Mouse (Mus musculus): Measurements from ENCODE around the gene Mymx. TPM values are rescaled to one million over a fixed set of nuclear protein-coding genes. Genes with fewer than 3 reads are reported as not detected.

The Mymx gene
- polyA plus RNA-seq (2016; fragmentation: Nextera tagmentation; extraction: Ambion mirVana): 4.4 and 6.8 TPM in 2 replicates

GRCm38 (mm10) chr17:45601877-45602304 lies at the start of gene Mymx:
TSS of gene Mymx (minus strand) at chr17:45602102.
- ATAC-seq (ENCODE audit: low FRiP score, low read depth): no peak
- Histone ChIP-seq H3K27me3 (replicated peaks) (peaks cover 28% of the 10 kb centered on the region), H3K4me2 (replicated peaks) (no peak within 1 kb of the TSS), H3K27ac (no peak within 1 kb of the TSS), H3K4me1 (peaks cover 21% of the 10 kb centered on the region), H3K36me3 (no peaks in the 10 kb centered on the region), H3K9ac (no peak within 1 kb of the TSS), H3K9me3 (no peaks in the 10 kb centered on the region), H3K4me3 (no peak within 1 kb of the TSS)
- WGBS: 27% methylated on average over 6 of the region's 6 CpGs

GRCm38 (mm10) chr17:45644185-45644584 lies 42.3 kb upstream of the Mymx start:
- Histone ChIP-seq H3K4me1 (no peaks in the 10 kb centered on the region), H3K27me3 (replicated peaks) (no peaks in the 10 kb centered on the region), H3K9ac (no peak overlapping the region), H3K36me3 (no peaks in the 10 kb centered on the region), H3K9me3 (no peaks in the 10 kb centered on the region), H3K4me3 (no peak overlapping the region), H3K4me2 (replicated peaks) (no peak overlapping the region), H3K27ac (no peak overlapping the region)
- ATAC-seq (ENCODE audit: low FRiP score, low read depth): no peak
- 92% methylated on average over 4 of the region's 4 CpGs for WGBS

- H3K36me3 ChIP-seq: no peaks in the 10 kb centered on the region
- H3K27me3 ChIP-seq (replicated peaks): no peaks in the 10 kb centered on the region
- H3K4me1 ChIP-seq: no peaks in the 10 kb centered on the region
- no peak overlapping the region for H3K4me2 ChIP-seq (replicated peaks)
- ATAC-seq (ENCODE audit: low FRiP score, low read depth): 0 out of 2 replicates have a peak, but pooled peaks have one; percentile 53
- no peak overlapping the region for H3K9ac ChIP-seq
- no peak overlapping the region for H3K4me3 ChIP-seq
- H3K27ac ChIP-seq: no peak overlapping the region
- no peaks in the 10 kb centered on the region for H3K9me3 ChIP-seq
- 23% methylated on average over 12 of the region's 12 CpGs for WGBS
These were observed 40.8 kb upstream of the Mymx start for GRCm38 (mm10) chr17:45642701-45643100.

DNA sequence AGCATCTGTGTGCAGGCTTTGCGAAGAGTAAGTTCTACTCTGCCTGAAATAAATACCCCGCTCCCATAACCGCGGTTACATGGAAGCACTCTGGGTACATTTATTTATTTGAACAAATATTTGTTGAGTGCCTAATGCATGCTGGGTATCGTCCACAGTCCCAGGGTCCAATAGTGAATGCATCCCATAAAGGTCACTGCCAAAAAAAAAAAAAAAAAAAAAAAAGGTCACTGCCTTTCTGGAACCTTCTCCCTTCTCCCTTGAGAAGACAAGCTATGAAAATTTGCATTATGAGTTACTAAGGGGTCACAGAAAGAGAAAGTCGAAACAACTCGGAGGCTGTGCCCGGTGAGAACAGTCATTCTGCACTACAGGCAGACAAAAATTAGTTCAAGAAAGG lies 40.1 kb upstream of the Mymx start:
- Histone ChIP-seq H3K36me3 (no peaks in the 10 kb centered on the region), H3K4me3 (no peak overlapping the region), H3K27me3 (replicated peaks) (no peaks in the 10 kb centered on the region), H3K9ac (no peak overlapping the region), H3K27ac (no peak overlapping the region), H3K4me2 (replicated peaks) (no peak overlapping the region), H3K9me3 (no peaks in the 10 kb centered on the region), H3K4me1 (no peaks in the 10 kb centered on the region)
- no peak for ATAC-seq (ENCODE audit: low FRiP score, low read depth)
- WGBS: 92% methylated on average over 8 of the region's 8 CpGs

DNA sequence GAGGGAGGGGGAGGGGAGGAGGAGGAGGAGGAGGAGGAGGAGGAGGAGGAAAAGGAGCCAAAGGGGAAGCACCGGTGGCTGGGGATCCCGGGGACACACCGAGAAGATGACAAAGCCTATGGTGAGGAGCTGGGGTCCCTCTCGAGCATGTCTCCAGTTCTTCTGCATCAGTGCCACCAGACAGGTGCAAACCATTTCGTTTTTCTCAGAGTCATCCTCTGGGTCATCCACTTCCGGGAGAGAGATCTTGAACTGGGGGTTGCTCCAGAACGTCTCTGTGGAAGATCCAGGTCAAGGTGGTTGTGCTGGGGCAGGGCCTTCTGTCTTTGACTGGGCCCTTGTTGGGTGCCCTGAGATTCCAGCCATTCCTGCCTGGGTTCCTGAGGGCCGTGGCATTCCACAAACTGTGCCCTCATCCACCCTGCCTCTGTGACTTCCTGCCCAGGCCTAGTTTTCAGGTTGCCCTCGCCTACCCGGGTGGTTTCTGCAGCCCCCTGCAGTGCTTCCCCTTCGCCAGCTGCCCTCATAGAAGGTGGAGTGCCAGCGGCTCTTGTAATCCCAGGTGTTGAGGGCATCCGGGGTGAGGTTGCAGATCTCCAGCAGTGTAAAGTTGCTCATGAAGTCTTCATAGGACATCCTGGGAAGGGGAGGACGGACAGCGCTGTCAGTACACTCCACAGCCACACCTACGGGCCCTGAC lies 36.8 kb upstream of the Mymx start:
- Histone ChIP-seq H3K9me3 (no peaks in the 10 kb centered on the region), H3K36me3 (no peaks in the 10 kb centered on the region), H3K4me3 (no peak overlapping the region), H3K9ac (no peak overlapping the region), H3K27me3 (replicated peaks) (no peaks in the 10 kb centered on the region), H3K4me1 (no peaks in the 10 kb centered on the region), H3K4me2 (replicated peaks) (no peak overlapping the region), H3K27ac (no peak overlapping the region)
- no peak for ATAC-seq (ENCODE audit: low FRiP score, low read depth)
- WGBS: 79% methylated on average over 16 of the region's 16 CpGs

GRCm38 (mm10) chr17:45634033-45634432 lies 32.1 kb upstream of the Mymx start:
- Histone ChIP-seq H3K27ac (no peak overlapping the region), H3K4me3 (no peak overlapping the region), H3K27me3 (replicated peaks) (no peaks in the 10 kb centered on the region), H3K4me2 (replicated peaks) (no peak overlapping the region), H3K9me3 (no peaks in the 10 kb centered on the region), H3K9ac (no peak overlapping the region), H3K4me1 (peaks cover 9% of the 10 kb centered on the region; the same call in 1 of the 2 replicates), H3K36me3 (no peaks in the 10 kb centered on the region)
- no peak for ATAC-seq (ENCODE audit: low FRiP score, low read depth)
- WGBS: 80% methylated on average over 5 of the region's 5 CpGs

- no peak overlapping the region for H3K4me3 ChIP-seq
- no peak overlapping the region for H3K4me2 ChIP-seq (replicated peaks)
- no peaks in the 10 kb centered on the region for H3K36me3 ChIP-seq
- H3K4me1 ChIP-seq: peaks cover 9% of the 10 kb centered on the region; the same call in 1 of the 2 replicates
- H3K27ac ChIP-seq: no peak overlapping the region
- H3K9ac ChIP-seq: no peak overlapping the region
- 84% methylated on average over 6 of the region's 6 CpGs for WGBS
- ATAC-seq (ENCODE audit: low FRiP score, low read depth): no peak
- no peaks in the 10 kb centered on the region for H3K9me3 ChIP-seq
- H3K27me3 ChIP-seq (replicated peaks): no peaks in the 10 kb centered on the region
These were observed 30.0 kb upstream of the Mymx start for GRCm38 (mm10) chr17:45631940-45632339.

DNA sequence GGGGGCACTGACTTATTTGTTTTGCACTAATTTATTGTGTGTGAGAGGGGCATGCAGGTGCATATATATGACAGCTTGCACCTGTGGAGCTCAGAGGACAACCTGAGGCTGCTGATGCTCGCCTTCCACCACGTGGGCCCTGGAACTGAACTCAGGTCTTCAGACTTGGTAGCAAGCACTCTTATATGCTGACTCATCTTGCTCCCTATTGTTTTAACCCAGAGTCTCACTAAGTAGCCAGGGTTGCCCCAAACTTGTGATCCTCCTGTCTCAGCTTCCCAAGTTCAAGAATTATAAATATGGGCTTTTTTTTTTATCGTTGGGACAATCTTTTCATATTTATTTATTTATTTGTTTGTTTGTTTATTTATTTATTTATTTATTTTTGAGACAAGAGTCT lies 29.1 kb upstream of the Mymx start:
- H3K36me3 ChIP-seq: no peaks in the 10 kb centered on the region
- no peak overlapping the region for H3K9ac ChIP-seq
- WGBS: 60% methylated on average over 3 of the region's 3 CpGs
- H3K4me3 ChIP-seq: no peak overlapping the region
- peaks cover 9% of the 10 kb centered on the region; the same call in 1 of the 2 replicates for H3K4me1 ChIP-seq
- H3K27ac ChIP-seq: no peak overlapping the region
- no peaks in the 10 kb centered on the region for H3K27me3 ChIP-seq (replicated peaks)
- H3K9me3 ChIP-seq: no peaks in the 10 kb centered on the region
- H3K4me2 ChIP-seq (replicated peaks): peak overlapping the region; percentile 82
- no peak for ATAC-seq (ENCODE audit: low FRiP score, low read depth)

- peak overlapping the region; percentile 82 for H3K4me2 ChIP-seq (replicated peaks)
- H3K36me3 ChIP-seq: no peaks in the 10 kb centered on the region
- peak; percentile 79 for ATAC-seq (ENCODE audit: low FRiP score, low read depth)
- peak overlapping the region; percentile 44 for H3K4me3 ChIP-seq
- WGBS: 2% methylated on average over 34 of the region's 34 CpGs
- H3K9ac ChIP-seq: peak overlapping the region; percentile 56
- H3K27me3 ChIP-seq (replicated peaks): no peaks in the 10 kb centered on the region
- no peak overlapping the region; the same call in 1 of the 2 replicates for H3K27ac ChIP-seq
- peaks cover 9% of the 10 kb centered on the region; the same call in 1 of the 2 replicates for H3K4me1 ChIP-seq
- no peaks in the 10 kb centered on the region for H3K9me3 ChIP-seq
These were observed 28.2 kb upstream of the Mymx start for GRCm38 (mm10) chr17:45629861-45630694.

- Histone ChIP-seq H3K4me2 (replicated peaks) (peak overlapping the region; percentile 82), H3K9me3 (no peaks in the 10 kb centered on the region), H3K27me3 (replicated peaks) (no peaks in the 10 kb centered on the region), H3K9ac (no peak overlapping the region), H3K27ac (no peak overlapping the region), H3K36me3 (no peaks in the 10 kb centered on the region), H3K4me1 (peaks cover 9% of the 10 kb centered on the region; the same call in 1 of the 2 replicates), H3K4me3 (peak overlapping the region; percentile 44; the same call in 1 of the 2 replicates)
- WGBS: 74% methylated on average over 13 of the region's 13 CpGs
- ATAC-seq (ENCODE audit: low FRiP score, low read depth): peak; percentile 5; the same call in 1 of the 2 replicates
These were observed 27.3 kb upstream of the Mymx start for GRCm38 (mm10) chr17:45628885-45629855.

- H3K27ac ChIP-seq: no peak overlapping the region
- no peak for ATAC-seq (ENCODE audit: low FRiP score, low read depth)
- 37% methylated on average over 3 of the region's 3 CpGs for WGBS
These were observed 26.3 kb upstream of the Mymx start for GRCm38 (mm10) chr17:45628160-45628559.

More at GRCm38 (mm10) chr17:45628160-45628559, 26.3 kb upstream of the Mymx start:
- Histone ChIP-seq H3K4me1 (peaks cover 9% of the 10 kb centered on the region; the same call in 1 of the 2 replicates), H3K9ac (no peak overlapping the region), H3K36me3 (no peaks in the 10 kb centered on the region), H3K4me2 (replicated peaks) (no peak overlapping the region), H3K4me3 (no peak overlapping the region), H3K27me3 (replicated peaks) (no peaks in the 10 kb centered on the region), H3K9me3 (no peaks in the 10 kb centered on the region)
